ENCODE assay signal across 35 mouse cellular contexts in the genomic region with DNA sequence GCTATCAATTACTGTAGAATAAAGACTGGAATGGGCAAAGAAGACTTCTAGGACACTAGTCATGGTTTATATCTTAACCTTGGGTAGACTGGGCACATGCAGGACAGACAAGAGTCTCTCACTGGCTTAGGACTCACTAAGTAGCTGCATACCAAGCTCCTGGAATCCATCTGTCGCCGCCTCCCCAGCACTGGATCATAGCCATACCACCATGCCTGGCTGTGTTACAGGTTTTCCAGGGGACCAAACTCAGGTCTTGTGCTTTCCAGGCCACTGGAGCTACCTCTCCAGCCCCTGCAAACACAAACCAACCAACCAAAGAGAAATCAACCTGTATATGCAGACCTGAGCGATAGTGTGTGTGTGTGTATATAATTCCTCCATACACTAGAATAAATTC. TPM values are rescaled to one million over a fixed set of nuclear protein-coding genes. Genes with fewer than 3 reads are reported as not detected.
DNase-seq lines count a peak whose midpoint lies in the region; ATAC-seq lines count a peak whose summit lies in the region.
"Had no signal": no experiment of that assay in that cellular context is flagged by ENCODE, and none has a peak within 500 bp of the region (broad histone marks: within the 10 kb centered on the region; RNA-seq: fewer than 3 reads in every experiment).

No protein-coding gene starts in this region.

- DNase-seq in heart, adult 11 months: peak; percentile 91
- DNase-seq in heart, postnatal 10 days: peak; percentile 38 to 49
- DNase-seq in heart, embryonic 10.5 days (ENCODE audit: low spot score): no peak
- DNase-seq in 3T3-L1 (ENCODE audit: low read depth, low spot score): peak; percentile 18
- DNase-seq: adrenal gland, adult 2 months; adrenal gland, postnatal 14 days; B cell, adult 2 months; cerebellum, adult 11 months; cerebellum, adult 9-10 months; cerebellum, postnatal 36 days; embryo, embryonic 11 days; gastrocnemius, postnatal 10 days; gastrocnemius, postnatal 36 days; kidney, adult 11 months; kidney, adult 8-10 months had no signal

- peaks cover 3% of the 10 kb centered on the region; the same call in 1 of the 2 replicates for H3K9me3 ChIP-seq in heart, embryonic 12.5 days (replicated peaks)
- H3K9me3 ChIP-seq in heart, embryonic 10.5 days: no peaks in the 10 kb centered on the region
- H3K9me3 ChIP-seq in intestine, embryonic 16.5 days (ENCODE audit: control insufficient read depth, low read length): no peaks in the 10 kb centered on the region
- H3K9me3 ChIP-seq: embryonic facial prominence, embryonic 10.5 days; embryonic facial prominence, embryonic 13.5 days; forebrain, embryonic 13.5 days; G1E; heart, embryonic 15.5 days; hindbrain, embryonic 12.5 days; hindbrain, embryonic 15.5 days; kidney, embryonic 15.5 days had no signal

- no peaks in the 10 kb centered on the region for H3K36me3 ChIP-seq in heart, embryonic 12.5 days
- H3K36me3 ChIP-seq in heart, embryonic 10.5 days: no peaks in the 10 kb centered on the region
- H3K36me3 ChIP-seq in intestine, embryonic 16.5 days (ENCODE audit: control insufficient read depth, insufficient read depth, low read length): no peaks in the 10 kb centered on the region
- H3K36me3 ChIP-seq: embryonic facial prominence, embryonic 10.5 days; embryonic facial prominence, embryonic 13.5 days; G1E; heart, embryonic 15.5 days; hindbrain, embryonic 12.5 days; hindbrain, embryonic 15.5 days; kidney, embryonic 15.5 days had no signal

- H3K4me2 ChIP-seq in heart, embryonic 12.5 days: no peak overlapping the region
- no peak overlapping the region for H3K4me2 ChIP-seq in intestine, embryonic 16.5 days (ENCODE audit: low read depth, low read length)
- H3K4me2 ChIP-seq: embryonic facial prominence, embryonic 13.5 days; forebrain, embryonic 13.5 days; heart, embryonic 15.5 days; hindbrain, embryonic 12.5 days; hindbrain, embryonic 15.5 days; kidney, embryonic 15.5 days had no signal

- intact Hi-C loops in heart, postnatal 10 days (cut with DNase I): no loop called here

- H3K9ac ChIP-seq in heart, embryonic 12.5 days: no peak overlapping the region
- no peak overlapping the region for H3K9ac ChIP-seq in intestine, embryonic 16.5 days (ENCODE audit: low read depth, low read length)
- H3K9ac ChIP-seq: embryonic facial prominence, embryonic 13.5 days; forebrain, embryonic 13.5 days; heart, embryonic 15.5 days; hindbrain, embryonic 12.5 days; hindbrain, embryonic 15.5 days; kidney, embryonic 15.5 days had no signal

- no peak for ATAC-seq in heart, embryonic 12.5 days (ENCODE audit: insufficient number of reproducible peaks, low FRiP score)
- no peak for ATAC-seq in intestine, embryonic 16.5 days
- ATAC-seq: forebrain, embryonic 13.5 days; forebrain, embryonic 16.5 days had no signal

- H3K4me3 ChIP-seq in heart, embryonic 12.5 days: no peak overlapping the region
- H3K4me3 ChIP-seq in heart, embryonic 10.5 days: no peak overlapping the region
- H3K4me3 ChIP-seq in intestine, embryonic 16.5 days (ENCODE audit: low read length): no peak overlapping the region
- H3K4me3 ChIP-seq: embryonic facial prominence, embryonic 10.5 days; embryonic facial prominence, embryonic 13.5 days; erythroblast, embryonic 14.5 days; forebrain, embryonic 13.5 days; heart, embryonic 15.5 days; hindbrain, embryonic 12.5 days; hindbrain, embryonic 15.5 days; kidney, embryonic 15.5 days had no signal

- 0 out of 2 replicates have a peak, but pooled peaks cover 4% of the 10 kb centered on the region for H3K27me3 ChIP-seq in heart, embryonic 12.5 days (replicated peaks)
- H3K27me3 ChIP-seq in heart, embryonic 10.5 days (ENCODE audit: insufficient read depth, poor library complexity, severe bottlenecking): no peaks in the 10 kb centered on the region
- H3K27me3 ChIP-seq in intestine, embryonic 16.5 days (replicated peaks; ENCODE audit: control insufficient read depth, insufficient read depth, low read length): no peaks in the 10 kb centered on the region
- H3K27me3 ChIP-seq: CH12.LX; embryonic facial prominence, embryonic 13.5 days; forebrain, embryonic 13.5 days; heart, embryonic 15.5 days; hindbrain, embryonic 15.5 days; kidney, embryonic 15.5 days had no signal

- WGBS in heart, embryonic 12.5 days: 78% methylated on average over 3 of the region's 3 CpGs
- 91% methylated on average over 3 of the region's 3 CpGs for WGBS in heart, embryonic 10.5 days
- WGBS in intestine, embryonic 16.5 days: 93% methylated on average over 3 of the region's 3 CpGs

- no peak overlapping the region for H3K27ac ChIP-seq in heart, embryonic 12.5 days (ENCODE audit: poor library complexity, severe bottlenecking)
- H3K27ac ChIP-seq in heart, embryonic 10.5 days: no peak overlapping the region
- H3K27ac ChIP-seq in intestine, embryonic 16.5 days (ENCODE audit: low read length): no peak overlapping the region
- H3K27ac ChIP-seq: embryonic facial prominence, embryonic 10.5 days; embryonic facial prominence, embryonic 13.5 days; forebrain, embryonic 13.5 days; heart, embryonic 15.5 days; hindbrain, embryonic 12.5 days; hindbrain, embryonic 15.5 days; kidney, embryonic 15.5 days had no signal

- no peaks in the 10 kb centered on the region for H3K4me1 ChIP-seq in heart, embryonic 12.5 days (replicated peaks)
- H3K4me1 ChIP-seq in heart, embryonic 10.5 days: no peaks in the 10 kb centered on the region
- H3K4me1 ChIP-seq in intestine, embryonic 16.5 days (ENCODE audit: control insufficient read depth, insufficient read depth, low read length): no peaks in the 10 kb centered on the region
- H3K4me1 ChIP-seq: embryonic facial prominence, embryonic 10.5 days; embryonic facial prominence, embryonic 13.5 days; forebrain, embryonic 13.5 days; heart, embryonic 15.5 days; hindbrain, embryonic 12.5 days; hindbrain, embryonic 15.5 days; kidney, embryonic 15.5 days had no signal

RNA-seq across cellular contexts. Expression of gene 4930447C04Rik, which starts 56.1 kb away (rescaled TPM):
- polyA plus RNA-seq in heart, embryonic 12.5 days (2016; fragmentation: Nextera tagmentation; extraction: Ambion mirVana): 3.4 and 4.5 TPM in 2 replicates
- under 1 TPM; 0.67 to 0.79 TPM for total RNA-seq in heart, postnatal 10 days (2021)
- polyA plus RNA-seq in heart, embryonic 10.5 days (2016; fragmentation: Nextera tagmentation; extraction: Ambion mirVana): 4.3 and 4.8 TPM in 2 replicates
- 0.81 and 1.1 TPM in 2 replicates for polyA plus RNA-seq in intestine, embryonic 16.5 days (2015; fragmentation: Nextera tagmentation; extraction: Ambion mirVana)
- polyA plus RNA-seq: adrenal gland, adult 2 months; erythroblast, embryonic 14.5 days; G1E had no signal

RNA-seq across cellular contexts. Expression of gene Six6, which starts 57.0 kb away (rescaled TPM):
- not detected in 2 replicates for polyA plus RNA-seq in heart, embryonic 12.5 days (2016; fragmentation: Nextera tagmentation; extraction: Ambion mirVana)
- total RNA-seq in heart, postnatal 10 days (2021): not detected
- not detected in 2 replicates for polyA plus RNA-seq in heart, embryonic 10.5 days (2016; fragmentation: Nextera tagmentation; extraction: Ambion mirVana)
- polyA plus RNA-seq in intestine, embryonic 16.5 days (2015; fragmentation: Nextera tagmentation; extraction: Ambion mirVana): not detected in 2 replicates
- total RNA-seq: adrenal gland, adult 2 months; adrenal gland, postnatal 14 days; adrenal gland, postnatal 4 days; gastrocnemius, adult 18-20 months; gastrocnemius, postnatal 10 days; gastrocnemius, postnatal 36 days; granulocyte monocyte progenitor cell, adult 5-6 weeks; heart, postnatal 14 days; hematopoietic stem cell, adult 5-6 weeks had no signal
- polyA plus RNA-seq: adrenal gland, adult 2 months; cortical plate, adult 2 months; embryonic facial prominence, embryonic 13.5 days; erythroblast, embryonic 14.5 days; G1E; heart, embryonic 15.5 days; hindbrain, embryonic 12.5 days; hindbrain, embryonic 15.5 days; intestine, embryonic 14.5 days; kidney, embryonic 15.5 days had no signal

RNA-seq across cellular contexts. Expression of gene Six1, which starts 57.0 kb away (rescaled TPM):
- 0.45 and 0.67 TPM in 2 replicates for polyA plus RNA-seq in heart, embryonic 12.5 days (2016; fragmentation: Nextera tagmentation; extraction: Ambion mirVana)
- total RNA-seq in heart, postnatal 10 days (2021): under 1 TPM; 0.53 to 0.92 TPM
- 2.5 and 5.4 TPM in 2 replicates for polyA plus RNA-seq in heart, embryonic 10.5 days (2016; fragmentation: Nextera tagmentation; extraction: Ambion mirVana)
- polyA plus RNA-seq in intestine, embryonic 16.5 days (2015; fragmentation: Nextera tagmentation; extraction: Ambion mirVana): not detected in 2 replicates
- total RNA-seq: granulocyte monocyte progenitor cell, adult 5-6 weeks; hematopoietic stem cell, adult 5-6 weeks had no signal
- polyA plus RNA-seq: erythroblast, embryonic 14.5 days; intestine, embryonic 14.5 days had no signal
